Mouse (Mus musculus) myocyte (in vitro differentiated cells): ENCODE measurements at regions not wholly inside any gene's neighbourhood (a gene's known extent, or its start where the extent isn't known, plus 50 kb on each side); places are given as distances from the start of the nearest gene placed in this dataset.

Experiments
- H3K27me3 ChIP-seq: one replicate; pipeline ENCODE4 v1.6.1; 2011; ENCODE audit not compliant: control insufficient read depth, insufficient read depth, insufficient read length
- H3K36me3 ChIP-seq: one replicate; pipeline ENCODE4 v1.6.1; 2011; ENCODE audit not compliant: control insufficient read depth, insufficient read depth
- H3K4me2 ChIP-seq: one replicate; pipeline ENCODE4 v1.6.1; 2011; ENCODE audit warnings: low read depth, control low read depth
- H3K4me3 ChIP-seq: one replicate; pipeline ENCODE4 v1.5.1; 2011; ENCODE audit warnings: mild to moderate bottlenecking, control low read depth, moderate library complexity
- H3K79me2 ChIP-seq: one replicate; pipeline ENCODE4 v1.6.1; 2011; ENCODE audit not compliant: control insufficient read depth, insufficient read depth
- H3ac ChIP-seq: one replicate; pipeline ENCODE4 v1.6.1; 2011; ENCODE audit not compliant: control insufficient read depth, insufficient read length
- CEBPB ChIP-seq: IDR thresholded peaks from 2 replicates; pipeline ENCODE4 v1.6.1; 2011; ENCODE audit warnings: mild to moderate bottlenecking, moderate library complexity; ENCODE audit not compliant: poor library complexity, insufficient read depth, severe bottlenecking
- E2F4 ChIP-seq: IDR thresholded peaks from one replicate; pipeline ENCODE4 v1.6.1; 2011; ENCODE audit warnings: mild to moderate bottlenecking, control low read depth, moderate library complexity; ENCODE audit not compliant: insufficient read depth
- MAX ChIP-seq: IDR thresholded peaks from one replicate; pipeline ENCODE4 v1.6.1; 2011; ENCODE audit warnings: low read depth, mild to moderate bottlenecking, control low read depth
- MYOD1 ChIP-seq, 3 experiments: IDR thresholded peaks; one replicate each; pipeline ENCODE4 v1.6.1; 2011; ENCODE audit warnings: control low read depth in 2 of 3, low read depth in 2 of 3, mild to moderate bottlenecking in 2 of 3, moderate library complexity in 1 of 3; ENCODE audit not compliant: insufficient read length in 2 of 3, control insufficient read depth in 1 of 3
- MYOG ChIP-seq, 3 experiments: IDR thresholded peaks; one replicate each; pipeline ENCODE4 v1.6.1; 2011; ENCODE audit warnings: control low read depth in 2 of 3, low read depth in 2 of 3, mild to moderate bottlenecking in 2 of 3; ENCODE audit not compliant: insufficient read length in 2 of 3, control insufficient read depth in 1 of 3, insufficient read depth in 1 of 3
- POLR2A ChIP-seq: IDR thresholded peaks from one replicate; pipeline ENCODE4 v1.6.1; 2011; ENCODE audit warnings: low read depth, mild to moderate bottlenecking, control low read depth, moderate library complexity; ENCODE audit not compliant: insufficient read length
- POLR2AphosphoS2 ChIP-seq: IDR thresholded peaks from one replicate; pipeline ENCODE4 v1.6.1; 2011; ENCODE audit warnings: low read depth, control low read depth; ENCODE audit not compliant: insufficient read length
- REST ChIP-seq: IDR thresholded peaks from one replicate; pipeline ENCODE4 v1.6.1; 2011; ENCODE audit warnings: mild to moderate bottlenecking, control low read depth, moderate library complexity; ENCODE audit not compliant: insufficient read depth, insufficient read length
- SRF ChIP-seq: IDR thresholded peaks from one replicate; pipeline ENCODE4 v1.6.1; 2011; ENCODE audit warnings: low read depth; ENCODE audit not compliant: control insufficient read depth, insufficient read length
- TCF12 ChIP-seq: IDR thresholded peaks from one replicate; pipeline ENCODE4 v1.6.1; 2011; ENCODE audit warnings: mild to moderate bottlenecking, control low read depth; ENCODE audit not compliant: poor library complexity, insufficient read depth, severe bottlenecking
- TCF3 ChIP-seq: IDR thresholded peaks from one replicate; pipeline ENCODE4 v1.6.1; 2011; ENCODE audit warnings: low read depth, control low read depth; ENCODE audit not compliant: insufficient read length
- USF1 ChIP-seq: IDR thresholded peaks from one replicate; pipeline ENCODE4 v1.6.1; 2011; ENCODE audit warnings: low read depth, mild to moderate bottlenecking, control low read depth, moderate library complexity

DNA sequence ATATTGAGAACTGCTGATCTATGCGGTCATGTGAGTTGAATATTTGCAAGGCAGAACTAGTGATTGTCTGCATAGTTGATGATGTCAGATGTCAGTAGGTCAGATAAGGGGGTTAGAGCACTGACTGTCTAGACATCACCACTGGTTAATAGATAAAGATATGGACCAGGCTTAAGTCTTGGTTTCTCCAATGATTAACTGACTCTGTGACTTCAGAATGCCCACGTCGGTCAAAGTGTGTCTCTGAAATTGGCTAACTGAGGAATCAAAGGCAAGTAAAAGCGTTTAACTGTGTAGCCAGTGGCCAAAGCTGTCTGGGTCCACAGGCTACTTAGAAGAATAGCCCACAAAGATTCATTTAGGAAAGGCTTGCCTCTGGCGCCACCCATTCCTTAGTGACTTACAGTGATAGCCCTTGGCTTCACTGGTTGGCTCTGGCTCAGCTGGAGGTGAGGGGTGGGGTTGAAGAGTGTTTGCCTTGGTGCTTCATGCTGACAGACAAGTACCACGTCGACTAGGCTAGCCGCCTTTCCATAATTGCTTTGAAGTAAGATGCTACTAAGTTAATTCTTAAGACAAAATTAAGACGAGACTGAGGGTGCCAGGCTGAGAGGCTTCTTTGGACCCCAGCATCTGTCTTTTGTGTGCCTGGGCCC, 463.1 kb downstream of the Insc start:
- Histone ChIP-seq H3K79me2 (no peaks in the 10 kb centered on the region), H3K36me3 (no peaks in the 10 kb centered on the region), H3ac (no peak overlapping the region), H3K4me3 (no peak overlapping the region), H3K27me3 (no peaks in the 10 kb centered on the region), H3K4me2 (no peak overlapping the region)
- TF ChIP-seq MYOG (IDR thresholded peaks at IDR 0.05; ENCODE audit: control insufficient read depth in 1 of 3, insufficient read depth in 1 of 3, insufficient read length in 2 of 3, low read depth in 2 of 3) (no peak), SRF (no peak), USF1 (no peak), REST (no peak), TCF12 (no peak), POLR2AphosphoS2 (no peak), MYOD1 (IDR thresholded peaks at IDR 0.05; ENCODE audit: control insufficient read depth in 1 of 3, insufficient read length in 2 of 3, low read depth in 2 of 3) (no peak), MAX (no peak), E2F4 (no peak), POLR2A (no peak), CEBPB (no peak), TCF3 (no peak)

DNA sequence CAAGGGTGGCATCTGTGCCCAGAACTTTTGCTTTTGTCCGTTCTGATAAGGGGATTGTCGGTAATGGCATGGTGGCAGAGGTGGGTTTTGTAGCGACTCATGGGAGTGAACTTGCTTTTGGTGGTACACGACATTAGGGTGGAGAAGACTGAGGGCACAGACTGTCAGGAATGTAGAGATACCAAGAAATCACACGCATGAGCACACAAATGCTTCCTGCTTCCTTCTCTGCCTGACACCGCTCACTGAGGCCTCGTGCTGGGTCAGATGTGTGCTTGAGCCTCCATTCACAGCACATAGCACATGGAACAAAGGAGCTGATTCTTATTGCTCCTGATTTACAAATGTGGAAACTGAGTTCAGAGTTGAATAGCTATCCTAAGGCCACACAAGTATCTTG, 465.3 kb downstream of the Insc start:
- H3K4me2 ChIP-seq = no peak overlapping the region
- H3K79me2 ChIP-seq = no peaks in the 10 kb centered on the region
- H3K4me3 ChIP-seq = no peak overlapping the region
- no peaks in the 10 kb centered on the region for H3K27me3 ChIP-seq
- H3ac ChIP-seq = no peak overlapping the region
- H3K36me3 ChIP-seq = no peaks in the 10 kb centered on the region
- no peak for TF ChIP-seq MYOG (IDR thresholded peaks at IDR 0.05; ENCODE audit: control insufficient read depth in 1 of 3, insufficient read depth in 1 of 3, insufficient read length in 2 of 3, low read depth in 2 of 3)
- TF ChIP-seq POLR2AphosphoS2 = no peak
- TF ChIP-seq SRF = no peak
- no peak for TF ChIP-seq TCF3
- TF ChIP-seq USF1 = no peak
- no peak for TF ChIP-seq MYOD1 (IDR thresholded peaks at IDR 0.05; ENCODE audit: control insufficient read depth in 1 of 3, insufficient read length in 2 of 3, low read depth in 2 of 3)
- no peak for TF ChIP-seq MAX
- no peak for TF ChIP-seq REST

DNA sequence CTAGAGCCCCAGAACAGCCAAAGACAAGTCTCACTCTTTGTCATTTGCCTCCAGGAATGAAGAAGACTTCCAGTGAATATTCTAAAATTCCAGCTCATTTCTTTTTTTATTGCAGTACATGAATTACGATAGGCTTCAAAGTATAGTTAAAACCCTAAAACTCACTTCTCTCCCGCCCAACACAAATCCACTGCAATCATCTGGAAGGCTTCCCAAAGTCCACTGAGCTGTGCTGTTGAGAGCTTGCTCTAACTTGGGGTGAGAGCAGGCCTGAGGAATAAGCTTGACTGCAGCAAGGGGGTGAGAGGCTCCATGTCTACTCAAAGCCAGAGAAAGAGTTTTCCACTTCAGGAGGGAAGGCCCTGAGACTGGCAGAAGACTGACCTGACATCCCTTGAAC, 466.5 kb downstream of the Insc start:
- no peaks in the 10 kb centered on the region for H3K27me3 ChIP-seq
- no peak overlapping the region for H3K4me2 ChIP-seq
- H3K79me2 ChIP-seq = no peaks in the 10 kb centered on the region
- no peak overlapping the region for H3ac ChIP-seq
- TF ChIP-seq USF1 (no peak), REST (no peak), TCF12 (no peak), MAX (no peak), CEBPB (no peak), SRF (no peak), POLR2A (no peak), MYOD1 (IDR thresholded peaks at IDR 0.05; ENCODE audit: control insufficient read depth in 1 of 3, insufficient read length in 2 of 3, low read depth in 2 of 3) (no peak), TCF3 (no peak), E2F4 (no peak), POLR2AphosphoS2 (no peak), MYOG (IDR thresholded peaks at IDR 0.05; ENCODE audit: control insufficient read depth in 1 of 3, insufficient read depth in 1 of 3, insufficient read length in 2 of 3, low read depth in 2 of 3) (no peak)
- H3K36me3 ChIP-seq = no peaks in the 10 kb centered on the region
- H3K4me3 ChIP-seq = no peak overlapping the region

DNA sequence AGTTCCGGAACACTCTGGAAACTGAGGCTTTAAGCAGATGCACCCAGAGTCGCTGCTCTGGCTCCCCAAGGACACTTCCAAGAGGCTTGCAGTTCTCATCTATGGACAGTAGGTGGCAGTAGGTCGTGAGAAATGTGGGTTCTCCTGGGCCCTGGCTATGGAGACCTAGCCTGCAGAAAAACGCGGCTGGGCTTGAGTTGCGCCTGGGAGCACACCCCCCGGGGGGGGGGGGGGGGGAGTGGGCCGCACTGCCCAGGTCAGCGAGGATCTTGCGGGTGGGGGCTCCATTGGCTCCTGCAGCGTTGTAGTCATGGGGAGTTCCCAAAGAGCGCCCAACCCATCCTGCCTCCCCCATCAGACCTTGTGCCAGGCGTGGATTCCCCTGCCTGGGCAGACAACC, 473.3 kb downstream of the Insc start:
- H3K36me3 ChIP-seq = no peaks in the 10 kb centered on the region
- no peaks in the 10 kb centered on the region for H3K27me3 ChIP-seq
- H3ac ChIP-seq = no peak overlapping the region
- no peak for TF ChIP-seq REST
- no peak for TF ChIP-seq CEBPB
- TF ChIP-seq SRF = no peak
- TF ChIP-seq TCF12 = no peak
- TF ChIP-seq TCF3 = no peak
- TF ChIP-seq POLR2AphosphoS2 = no peak
- no peak for TF ChIP-seq POLR2A
- no peak for TF ChIP-seq MYOG (IDR thresholded peaks at IDR 0.05; ENCODE audit: control insufficient read depth in 1 of 3, insufficient read depth in 1 of 3, insufficient read length in 2 of 3, low read depth in 2 of 3)
- no peak for TF ChIP-seq E2F4
- TF ChIP-seq MYOD1 (IDR thresholded peaks at IDR 0.05; ENCODE audit: control insufficient read depth in 1 of 3, insufficient read length in 2 of 3, low read depth in 2 of 3) = no peak
- no peak for TF ChIP-seq USF1
- no peak for TF ChIP-seq MAX
- H3K4me3 ChIP-seq = no peak overlapping the region
- H3K79me2 ChIP-seq = no peaks in the 10 kb centered on the region
- no peak overlapping the region for H3K4me2 ChIP-seq

DNA sequence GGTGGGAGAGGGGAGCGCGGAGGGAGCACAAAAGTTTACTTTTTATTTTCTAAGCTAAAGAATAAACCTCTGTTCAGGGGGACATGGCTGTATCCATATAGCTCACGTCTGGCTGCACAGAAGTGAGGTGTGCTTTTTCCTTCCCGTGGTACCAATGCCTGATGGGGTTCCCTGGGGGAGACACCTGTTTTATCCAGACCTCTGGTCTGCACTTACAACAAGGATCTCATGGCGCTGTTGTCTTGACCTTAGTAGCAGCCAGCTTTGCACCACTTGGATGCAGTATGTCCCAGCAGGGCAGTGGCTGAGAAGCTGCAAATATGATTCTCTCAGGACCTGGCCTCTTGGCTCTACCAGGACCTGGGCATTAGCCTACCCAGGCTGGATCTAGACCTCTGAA, 473.8 kb downstream of the Insc start:
- Histone ChIP-seq H3K4me3 (no peak overlapping the region), H3K27me3 (no peaks in the 10 kb centered on the region), H3K4me2 (no peak overlapping the region), H3K36me3 (no peaks in the 10 kb centered on the region), H3ac (no peak overlapping the region), H3K79me2 (no peaks in the 10 kb centered on the region)
- TF ChIP-seq TCF12 (no peak), POLR2AphosphoS2 (no peak), TCF3 (no peak), MYOG (IDR thresholded peaks at IDR 0.05; ENCODE audit: control insufficient read depth in 1 of 3, insufficient read depth in 1 of 3, insufficient read length in 2 of 3, low read depth in 2 of 3) (no peak), CEBPB (no peak), REST (no peak), USF1 (no peak), MYOD1 (IDR thresholded peaks at IDR 0.05; ENCODE audit: control insufficient read depth in 1 of 3, insufficient read length in 2 of 3, low read depth in 2 of 3) (no peak), POLR2A (no peak), MAX (no peak), E2F4 (no peak), SRF (no peak)
